Mouse (Mus musculus) gastrocnemius, postnatal 10 days (tissue): ENCODE results near the gene Cpt1c. TPM values are rescaled to one million over a fixed set of nuclear protein-coding genes. Genes with fewer than 3 reads are reported as not detected.
"Not testable (repeated sequence)": the region's sequence is repeated elsewhere in the genome, so short reads cannot be mapped to it uniquely, and the experiment has no call there.

Experiments
- DNase-seq: peaks from one replicate; pipeline ENCODE4 v3.0.0; 2021; ENCODE audit warnings: mixed read lengths
- long read RNA-seq, 2 experiments: library from polyadenylated mRNA; stranded (forward); transcript quantifications; one replicate each; pipeline ENCODE4 v2.0.0; 2021
- total RNA-seq, 2 experiments: library from RNA; stranded (reverse); gene quantifications; 2 replicates each; pipeline ENCODE4 v1.2.3; 2021

Cpt1c gene
- 1 to 10 TPM; 4.4 to 5.7 TPM for total RNA-seq
- long read RNA-seq, experiment 1, partial matches to known transcripts, result 1 of 6 reads
- long read RNA-seq, experiment 1, other reads (novel, unspliced or antisense), result 4 of 6 reads
- long read RNA-seq, experiment 2, partial matches to known transcripts, result 3 of 10 reads
- long read RNA-seq, experiment 2, other reads (novel, unspliced or antisense), result 5 of 10 reads

DNA sequence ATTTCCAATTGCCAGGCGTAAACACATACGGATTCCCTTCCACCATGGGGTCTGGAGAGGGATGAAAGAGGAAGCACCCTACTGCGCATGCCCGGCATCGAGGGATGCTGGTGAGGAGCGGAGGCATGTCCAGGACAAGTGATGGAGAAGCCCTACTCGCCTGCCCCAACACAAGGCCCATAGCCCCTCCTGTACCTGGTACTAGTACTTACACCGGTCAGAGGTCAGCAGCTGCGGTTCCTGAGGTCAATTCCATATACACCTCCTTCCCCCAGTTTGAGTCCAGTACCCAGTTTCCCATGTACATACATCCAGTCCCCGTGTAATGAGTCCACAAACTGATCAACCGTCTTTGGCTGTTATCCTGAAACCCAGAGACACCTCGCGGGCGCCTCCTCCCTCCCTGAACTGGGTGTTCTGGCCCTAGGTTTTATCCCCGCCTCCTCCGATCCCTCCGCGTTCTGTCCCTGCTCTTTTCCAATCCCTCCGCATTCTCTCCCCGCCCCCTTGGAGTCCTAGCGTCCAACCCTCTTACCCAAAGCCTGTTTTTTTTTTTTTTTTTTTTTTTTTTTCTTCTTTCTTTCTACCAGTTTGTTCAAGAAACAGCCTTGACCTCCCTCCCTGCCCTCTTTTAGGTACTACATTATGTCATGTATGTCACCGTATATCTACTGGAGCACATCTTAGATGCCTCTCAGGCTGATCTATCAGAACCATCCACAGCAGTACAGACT, at the start of gene Cpt1c:
TSS of gene Cpt1c (minus strand) at position 469 of the 734 bp plus-strand sequence.
- peak; percentile 84 for DNase-seq

DNA sequence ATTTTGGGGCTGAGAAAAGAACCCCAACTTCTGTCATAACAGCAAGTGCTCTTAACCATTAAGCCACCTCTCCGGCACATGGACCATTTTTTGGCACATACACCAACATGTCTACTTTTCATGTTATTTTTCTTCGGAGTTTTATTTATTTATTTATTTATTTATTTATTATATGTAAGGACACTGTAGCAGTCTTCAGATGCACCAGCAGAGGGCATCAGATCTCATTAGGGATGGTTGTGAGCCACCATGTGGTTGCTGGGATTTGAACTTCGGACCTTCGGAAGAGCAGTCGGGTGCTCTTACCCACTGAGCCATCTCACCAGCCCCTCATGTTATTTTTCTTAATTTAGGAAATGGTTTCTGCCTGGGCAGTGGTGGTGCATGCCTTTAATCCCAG, 49.1 kb upstream of the Cpt1c start:
- not testable (repeated sequence) for DNase-seq

DNA sequence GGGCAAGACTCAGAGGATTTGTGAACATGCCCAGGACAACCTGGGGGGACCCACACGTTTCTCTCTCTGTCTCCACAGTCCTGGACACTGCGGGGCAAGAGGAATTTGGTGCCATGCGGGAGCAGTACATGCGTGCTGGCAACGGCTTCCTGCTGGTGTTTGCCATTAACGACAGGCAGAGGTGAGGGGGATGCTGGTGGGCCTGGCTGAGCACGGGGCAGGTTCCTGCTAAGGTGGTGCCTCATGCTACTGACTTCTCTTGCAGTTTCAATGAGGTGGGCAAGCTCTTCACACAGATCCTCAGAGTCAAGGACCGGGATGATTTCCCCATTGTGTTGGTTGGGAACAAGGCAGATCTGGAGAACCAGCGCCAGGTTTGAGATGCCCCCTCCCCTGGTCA, 45.6 kb upstream of the Cpt1c start:
- DNase-seq, result no peak

DNA sequence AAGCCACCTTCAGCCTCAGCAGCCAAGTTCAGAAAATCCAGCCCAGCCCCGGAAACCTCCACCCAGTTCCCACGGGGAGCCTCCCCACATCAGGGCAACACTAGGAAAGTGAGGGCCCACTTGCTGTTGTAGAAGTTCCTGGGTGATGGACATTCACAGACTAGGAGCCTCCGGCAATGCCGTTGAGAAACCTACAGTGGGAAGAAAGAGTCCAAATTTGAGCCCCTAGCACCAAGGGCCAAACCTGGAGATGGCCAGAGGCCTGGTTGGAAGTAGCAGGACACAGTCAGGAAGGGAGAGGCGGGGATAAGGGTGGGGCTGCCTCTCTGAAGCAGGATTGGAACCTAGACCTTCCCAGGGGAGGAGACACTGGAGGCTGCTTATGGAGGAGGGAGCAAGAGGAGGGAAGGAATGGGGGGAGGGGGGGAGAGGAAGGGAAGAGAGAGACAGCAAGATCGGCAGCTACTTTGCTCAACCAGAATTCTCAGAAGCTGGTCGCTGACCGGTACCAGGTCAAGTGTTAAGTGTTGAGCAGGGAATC, 44.5 kb upstream of the Cpt1c start:
- peak; percentile 47 for DNase-seq

DNA sequence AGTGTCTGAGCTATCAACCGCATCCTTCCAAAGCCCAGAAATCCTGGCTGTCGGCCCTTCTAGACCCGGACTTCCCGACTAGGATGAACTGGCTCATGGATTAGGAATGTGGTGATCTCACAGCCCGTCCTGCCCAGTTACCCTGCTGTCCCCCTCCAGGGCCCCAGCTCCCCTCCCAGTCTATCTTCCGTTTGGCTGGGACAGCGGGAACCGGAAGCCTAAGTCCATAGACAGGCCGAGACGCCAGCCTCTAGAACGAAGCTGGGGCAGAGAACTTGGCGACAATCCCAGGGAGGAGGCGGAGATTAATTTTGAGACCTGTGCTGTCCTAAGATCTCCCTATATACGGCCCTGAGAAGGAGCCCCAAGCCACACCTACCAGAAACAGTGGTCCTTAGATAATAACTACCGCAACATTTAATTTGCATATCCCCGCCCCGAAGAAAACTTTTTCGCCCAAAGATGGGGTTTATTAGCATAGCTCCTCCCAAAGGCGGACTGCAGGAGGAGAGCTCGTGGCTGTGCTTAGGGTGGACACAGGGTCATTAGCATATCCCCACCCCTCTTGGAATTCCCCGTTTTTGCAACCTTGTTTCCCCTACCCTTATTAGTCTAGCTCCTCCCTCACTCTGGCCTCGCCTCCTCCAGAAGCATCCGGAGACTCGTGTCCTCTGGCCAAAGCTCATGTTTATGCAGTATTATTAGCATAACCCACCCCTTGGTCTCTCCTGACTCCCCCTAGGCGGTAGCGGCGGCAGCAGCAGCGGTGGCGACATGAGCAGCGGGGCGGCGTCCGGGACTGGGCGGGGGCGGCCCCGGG, 42.8 kb upstream of the Cpt1c start, which contains the start of gene Rras:
TSS of gene Rras (plus strand) at position 720 of the 820 bp plus-strand sequence.
- peak; percentile 85 for DNase-seq

DNA sequence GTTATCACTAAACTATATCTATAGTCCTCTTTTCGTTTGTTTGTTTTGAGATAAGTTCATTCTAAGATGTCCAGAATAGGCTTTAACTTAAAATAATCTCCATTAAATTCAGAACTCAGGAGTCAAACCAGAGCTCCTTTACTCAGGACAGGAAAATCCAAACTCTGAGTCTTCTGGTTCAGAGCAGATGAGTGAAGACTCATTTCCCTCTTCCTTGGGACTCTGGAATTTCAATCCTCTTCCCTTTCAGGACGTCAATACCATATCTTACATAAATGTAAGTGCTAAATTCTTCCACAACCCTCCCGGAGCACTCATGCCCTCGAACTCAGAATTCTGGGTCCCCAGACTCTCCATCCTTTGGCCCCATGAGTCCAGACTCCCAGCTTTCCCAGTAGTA, 42.1 kb upstream of the Cpt1c start:
- DNase-seq, result no peak

DNA sequence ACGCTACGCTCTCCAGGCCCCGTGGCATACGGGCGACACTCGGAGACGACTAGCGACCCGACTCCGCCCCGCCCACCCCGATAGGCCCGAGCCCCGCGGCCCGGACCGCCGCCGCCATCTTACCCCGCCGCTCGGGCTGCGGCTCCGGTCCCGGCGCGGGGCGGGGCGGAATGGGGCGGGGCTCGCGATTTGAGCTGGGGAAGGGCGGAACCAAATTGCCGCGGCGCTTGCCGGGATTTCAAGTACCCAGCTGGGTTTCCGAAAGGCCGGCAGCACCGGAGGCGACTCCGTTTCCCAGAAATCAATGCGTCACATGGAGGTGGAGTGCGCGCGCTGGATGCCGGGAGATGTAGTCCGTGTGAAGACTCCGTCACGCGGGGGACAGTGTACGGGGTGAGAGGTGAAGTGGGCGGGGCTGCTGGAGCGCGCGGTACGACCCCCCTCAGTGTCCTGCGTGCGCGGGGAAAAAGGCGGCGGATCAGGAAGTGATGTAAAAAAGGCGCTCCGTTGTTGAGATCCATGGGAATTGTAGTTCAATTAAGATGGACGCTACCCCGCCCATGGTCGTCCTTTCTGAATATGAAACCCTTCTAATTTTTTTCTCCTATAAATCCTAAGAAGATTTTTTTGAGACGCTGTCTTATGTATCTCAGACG, 41.4 kb upstream of the Cpt1c start, which contains the start of gene Scaf1:
TSS of gene Scaf1 (minus strand) at position 407 of the 656 bp plus-strand sequence.
- peak; percentile 98 for DNase-seq

DNA sequence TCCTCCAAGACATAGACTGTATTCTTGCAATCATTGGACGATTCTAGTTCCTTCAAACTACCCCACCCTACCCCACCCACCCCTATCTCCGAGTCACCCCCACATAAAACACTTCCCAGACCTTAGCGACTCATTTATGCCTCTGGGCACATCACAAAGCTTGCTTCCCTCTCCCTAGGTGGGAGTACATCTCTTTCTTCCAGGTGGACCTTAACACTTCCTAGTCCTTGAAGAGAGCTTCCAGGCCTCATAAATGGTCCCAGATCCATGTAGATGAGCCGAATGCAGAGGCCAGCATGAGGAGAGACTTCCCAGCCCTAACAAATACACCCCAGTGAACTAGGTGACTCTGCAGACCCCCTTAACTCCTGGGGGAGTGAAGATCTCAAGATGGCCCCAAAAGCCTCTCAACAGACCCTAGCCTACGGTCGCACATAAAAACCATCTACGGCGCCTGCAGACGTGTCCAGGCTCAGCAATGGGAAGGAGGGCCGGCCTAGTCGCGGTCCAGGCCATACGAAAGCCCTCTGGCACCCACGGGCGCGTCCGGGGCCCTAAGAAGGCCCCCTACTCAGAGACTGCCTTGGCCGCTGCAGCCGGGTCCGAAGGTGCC, 40.8 kb upstream of the Cpt1c start:
- no peak for DNase-seq

DNA sequence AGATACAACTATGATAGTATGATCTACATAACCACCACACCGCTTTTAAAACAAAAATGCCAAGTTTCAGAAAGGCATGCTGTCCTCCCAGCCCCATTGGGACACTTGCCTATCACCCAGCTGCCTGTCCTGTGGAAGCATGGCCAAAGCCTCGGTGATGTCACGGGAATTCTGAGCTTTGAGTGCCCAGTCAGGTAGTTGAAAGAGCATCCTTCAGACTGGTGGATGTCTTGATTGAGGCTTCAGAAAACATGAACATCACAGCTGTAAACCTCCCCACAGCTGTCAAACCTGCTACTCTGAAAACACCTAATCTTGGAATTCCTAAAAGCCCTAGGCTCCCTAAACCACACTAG, 39.4 kb upstream of the Cpt1c start:
- DNase-seq, result no peak

DNA sequence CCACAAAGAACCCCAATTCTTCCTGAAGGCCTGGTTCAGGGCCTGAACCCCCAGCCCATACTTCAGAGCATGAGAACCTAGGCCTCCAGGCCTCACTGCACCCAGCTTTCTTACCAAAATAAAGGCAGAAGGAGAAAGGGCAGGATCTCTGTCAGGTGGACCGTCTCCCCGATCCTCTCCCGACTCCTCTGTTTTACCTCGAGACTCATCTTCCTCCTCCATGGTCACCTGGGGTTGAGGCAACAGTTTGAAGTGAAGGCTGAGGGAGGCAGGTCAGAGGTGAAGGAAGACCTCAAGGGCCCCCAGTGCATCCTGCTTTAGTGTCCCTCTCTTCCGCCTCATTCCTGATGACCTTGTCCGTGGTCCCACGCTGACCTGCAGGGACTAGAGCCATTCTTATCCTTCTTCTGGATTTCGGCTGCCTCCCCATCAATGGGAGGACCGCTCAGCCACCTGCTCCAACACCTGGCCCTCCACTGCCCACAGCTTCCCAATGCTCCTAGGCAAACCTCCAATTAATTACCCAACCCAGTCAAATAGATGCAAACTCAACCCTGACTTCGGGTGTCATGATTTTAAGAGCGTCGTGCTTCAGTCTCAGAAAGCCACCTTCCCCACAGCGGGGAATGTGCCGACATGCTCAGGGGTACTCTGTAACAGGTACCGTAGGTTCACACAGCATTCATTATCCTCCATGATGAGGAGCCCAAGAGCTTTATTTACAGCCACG, 38.9 kb upstream of the Cpt1c start:
- no peak for DNase-seq

DNA sequence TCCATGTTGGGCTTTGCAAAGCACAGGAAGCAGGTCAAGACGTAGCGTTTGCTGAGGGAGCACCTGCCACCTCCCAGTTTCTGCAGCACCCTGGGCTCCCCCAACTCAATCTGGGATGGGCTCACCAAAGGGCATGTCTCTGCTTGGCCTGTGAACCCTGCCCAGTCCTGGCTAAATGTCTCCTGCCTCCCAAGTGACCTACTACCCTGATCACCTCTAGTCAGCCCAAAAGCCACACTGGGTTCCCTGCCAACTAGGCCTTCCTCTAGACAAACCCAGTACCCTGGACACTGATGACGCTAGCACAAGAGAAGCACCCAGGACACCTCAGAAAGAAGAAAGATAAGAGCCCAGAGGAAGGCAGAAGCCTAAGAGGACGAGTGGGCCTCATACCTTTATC, 38.2 kb upstream of the Cpt1c start:
- no peak for DNase-seq

DNA sequence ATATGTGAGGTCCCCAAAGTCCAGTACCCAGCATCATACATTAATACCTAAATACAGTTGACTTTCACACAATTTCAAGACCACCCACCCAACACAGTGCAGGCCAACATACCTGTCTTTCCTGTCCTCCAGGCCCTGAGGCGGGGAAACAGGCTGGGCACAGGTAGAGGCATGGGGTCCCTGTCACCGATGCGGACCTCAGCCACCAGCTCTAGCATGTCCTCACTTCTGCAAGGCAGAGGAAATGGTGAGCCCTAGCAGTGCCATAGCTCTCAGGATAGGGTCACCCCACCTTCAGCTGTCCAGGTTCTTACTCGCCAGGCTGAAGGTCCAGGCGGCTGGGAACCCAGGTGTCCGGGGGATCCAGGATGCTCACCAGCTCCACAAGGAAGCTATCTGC, 37.4 kb upstream of the Cpt1c start:
- no peak for DNase-seq

DNA sequence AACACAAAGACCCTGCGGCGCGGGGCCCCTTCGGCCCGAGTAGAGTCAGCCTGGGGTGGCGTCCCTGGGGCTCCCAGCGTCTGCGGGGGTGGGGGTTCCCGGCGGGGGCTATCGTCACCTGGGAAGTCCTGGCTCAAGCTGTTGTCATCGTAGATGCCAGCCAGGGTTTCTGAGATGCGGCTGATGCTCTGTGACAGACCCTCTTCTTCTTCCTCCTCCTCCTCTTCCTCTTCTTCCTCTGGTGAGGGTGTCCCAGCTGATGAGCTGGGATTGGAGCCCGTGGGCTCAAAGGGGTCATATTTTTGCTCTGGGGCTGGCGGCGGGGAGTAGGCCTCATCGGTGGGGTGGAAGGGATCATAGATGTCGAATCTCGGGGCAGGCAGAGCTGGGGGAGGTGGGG, 33.8 kb upstream of the Cpt1c start:
- DNase-seq, result no peak

DNA sequence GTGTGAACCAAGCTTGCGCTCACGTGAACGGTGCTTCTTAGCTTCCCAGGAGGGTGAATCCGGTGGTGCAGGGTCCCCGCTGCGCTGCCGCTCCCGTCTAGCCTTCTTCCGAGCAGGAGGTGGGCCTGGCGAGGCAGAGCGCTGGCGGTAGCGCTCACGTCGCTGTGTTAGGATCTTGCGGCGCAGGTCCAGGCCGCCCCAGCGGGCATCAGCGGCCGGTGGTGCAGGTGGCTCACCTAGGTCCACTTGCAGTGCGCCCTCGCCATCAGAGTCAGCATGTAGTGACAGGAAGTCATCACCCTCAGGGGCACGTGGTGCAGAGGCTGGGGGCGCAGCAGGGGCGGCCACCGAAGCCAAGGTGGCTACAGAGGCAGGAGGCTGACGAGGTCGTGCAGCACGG, 33.2 kb upstream of the Cpt1c start:
- no peak for DNase-seq

DNA sequence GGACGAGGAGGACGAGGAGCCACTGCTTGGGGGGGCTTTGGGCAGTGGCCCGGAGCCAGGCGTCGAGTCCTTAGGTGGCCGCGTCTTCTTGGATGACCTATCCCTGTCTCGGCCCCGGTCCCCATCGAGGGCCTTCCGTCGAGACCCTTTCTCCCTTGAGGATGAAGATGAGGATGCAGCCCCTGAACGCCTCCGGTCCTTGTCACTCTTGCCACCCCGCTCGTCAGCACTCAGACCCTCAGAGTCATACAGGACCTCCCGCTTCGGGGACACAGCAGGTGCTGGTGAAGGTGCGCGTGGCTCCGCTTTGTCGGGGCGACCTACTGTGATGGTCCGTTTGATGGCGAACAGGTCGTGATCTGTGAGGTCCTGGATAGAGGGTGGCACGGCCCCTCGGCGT, 32.5 kb upstream of the Cpt1c start:
- DNase-seq, result no peak

DNA sequence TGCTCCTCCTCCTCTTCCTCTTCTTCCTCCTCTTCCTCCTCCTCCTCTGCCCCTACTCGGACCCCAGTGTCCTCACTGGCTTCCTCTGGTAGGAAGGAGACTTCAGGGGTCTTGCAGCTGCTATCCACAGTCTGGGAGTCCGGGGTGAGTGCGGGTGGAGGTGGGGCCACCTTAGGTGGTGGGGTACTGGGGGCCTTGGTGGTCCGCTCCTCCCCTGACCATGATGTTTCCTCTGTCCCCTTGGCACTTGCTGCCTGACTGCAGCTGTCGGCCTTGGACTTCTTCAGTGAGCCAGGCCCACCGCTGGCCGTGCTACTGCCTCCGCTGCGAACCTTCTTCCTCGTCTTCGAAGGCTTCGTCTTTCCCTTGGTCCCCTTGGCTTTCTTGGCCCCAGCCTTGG, 31.9 kb upstream of the Cpt1c start:
- no peak for DNase-seq

DNA sequence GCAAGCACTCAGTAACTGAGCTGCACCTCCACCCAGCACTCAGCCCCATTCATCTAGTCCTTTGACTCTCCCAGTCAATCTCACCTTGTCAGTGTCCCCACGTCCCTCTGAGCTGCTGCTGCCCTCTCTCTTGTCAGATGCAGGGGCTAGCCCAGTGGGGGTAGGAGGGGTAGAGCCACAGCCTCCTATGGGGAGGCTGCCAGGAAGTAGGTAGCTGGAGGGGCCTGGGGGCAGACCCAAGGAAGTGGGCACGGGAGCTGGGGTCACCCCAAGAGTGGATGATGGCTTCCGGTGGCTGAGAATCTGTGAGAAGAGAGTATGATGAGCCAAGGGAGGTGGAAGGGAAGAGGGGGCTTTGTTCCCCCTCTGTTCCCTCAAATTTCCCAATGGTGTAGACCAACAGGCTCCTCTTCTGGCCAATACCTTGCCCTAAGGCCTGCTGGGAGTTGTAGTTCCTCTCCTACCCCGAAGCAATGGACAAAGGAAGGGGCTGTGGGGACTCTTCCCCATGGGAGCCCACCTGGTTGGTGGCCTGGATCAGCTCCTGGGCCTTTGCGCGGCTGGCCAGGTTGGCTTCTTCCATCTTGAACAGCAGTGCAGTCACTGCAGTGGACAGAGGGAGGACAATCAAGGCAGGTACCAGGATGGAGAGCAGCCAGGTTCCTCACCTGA, 30.8 kb upstream of the Cpt1c start:
- no peak for DNase-seq

DNA sequence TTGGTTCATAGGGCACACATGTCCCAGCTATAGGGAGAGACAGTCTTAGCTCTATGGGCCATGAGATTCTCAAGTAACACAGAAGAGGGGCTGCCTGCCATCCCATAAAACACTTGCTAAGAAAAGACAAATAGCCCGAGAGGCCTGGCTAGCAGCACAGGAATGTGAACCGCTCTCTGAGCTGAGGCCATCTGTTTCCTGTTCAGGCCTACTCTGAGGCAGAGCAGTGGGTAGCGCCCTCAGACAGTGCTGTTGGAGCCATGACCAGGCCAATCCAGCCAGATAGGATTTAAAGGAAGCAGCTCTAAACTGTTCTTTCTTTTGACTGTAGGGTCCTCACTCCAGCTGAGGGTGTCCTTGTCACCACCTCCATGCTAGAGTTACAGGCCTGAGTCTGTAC, 29.9 kb upstream of the Cpt1c start:
- DNase-seq, result no peak

DNA sequence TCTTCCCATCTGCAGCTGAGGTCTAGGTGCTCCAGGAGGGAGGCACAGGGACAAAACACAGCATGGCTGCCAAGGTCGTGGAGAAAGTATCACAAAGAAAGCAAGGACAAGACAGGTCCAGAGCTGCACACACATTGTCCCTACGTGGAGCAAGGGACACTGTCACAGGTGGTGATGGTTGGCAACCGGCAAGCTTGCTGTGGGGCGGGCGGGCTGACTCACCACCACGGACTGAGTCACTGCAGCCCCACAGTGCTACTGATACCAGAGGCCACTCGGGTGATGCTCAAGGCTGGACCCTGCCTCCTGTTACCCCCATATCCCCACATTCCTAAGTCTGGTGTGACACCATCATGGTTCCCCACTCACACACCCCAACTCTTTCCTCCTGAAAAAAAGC, 27.8 kb upstream of the Cpt1c start:
- no peak for DNase-seq

DNA sequence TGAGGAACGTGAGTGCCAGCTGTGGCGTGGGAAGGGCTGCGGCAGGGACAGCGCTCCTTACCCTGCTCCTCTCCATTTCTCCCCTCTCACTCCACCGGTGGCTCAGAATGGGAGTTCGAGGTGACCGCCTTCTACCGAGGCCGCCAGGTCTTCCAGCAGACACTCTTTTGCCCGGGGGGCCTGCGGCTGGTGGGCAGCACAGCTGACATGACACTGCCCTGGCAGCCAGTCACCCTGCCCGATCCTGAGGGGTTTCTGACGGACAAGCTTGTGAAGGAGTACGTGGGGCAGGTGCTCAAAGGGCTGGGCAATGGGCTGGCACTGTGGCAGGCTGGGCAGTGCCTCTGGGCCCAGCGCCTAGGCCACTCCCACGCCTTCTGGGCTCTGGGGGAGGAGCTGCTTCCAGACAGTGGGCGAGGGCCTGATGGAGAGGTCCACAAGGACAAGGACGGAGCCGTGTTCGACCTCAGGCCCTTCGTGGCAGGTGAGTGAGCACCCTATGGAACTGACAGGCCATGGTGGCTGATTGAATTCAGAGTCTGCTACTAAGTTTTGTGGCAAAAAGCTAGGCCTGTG, 26.0 kb upstream of the Cpt1c start:
- DNase-seq, result no peak
